Mouse (Mus musculus) ES-E14 (cell line): ENCODE measurements around the gene Actn1.

Experiments
- CHD2 ChIP-seq: IDR thresholded peaks from 2 replicates; pipeline ENCODE4 v1.6.1; 2014; ENCODE audit warnings: mild to moderate bottlenecking, low read depth, low read length, inconsistent platforms
- MAFK ChIP-seq: IDR thresholded peaks from 2 replicates; pipeline ENCODE4 v1.6.1; 2014; ENCODE audit warnings: mild to moderate bottlenecking, low read depth, low read length, inconsistent platforms; ENCODE audit not compliant: insufficient read depth
- ZC3H11A ChIP-seq: IDR thresholded peaks from 2 replicates; pipeline ENCODE4 v1.6.1; 2012; ENCODE audit warnings: low read depth, mild to moderate bottlenecking, inconsistent platforms, low read length, borderline replicate concordance
- ZNF384 ChIP-seq: IDR thresholded peaks from 2 replicates; pipeline ENCODE4 v1.6.1; 2012; ENCODE audit warnings: low read depth, low read length, inconsistent platforms

GRCm38 (mm10) chr12:80133011-80133545 is 127.1 kb downstream of the Actn1 start:
- TF ChIP-seq CHD2 (no peak), MAFK (no peak), ZNF384 (no peak), ZC3H11A (no peak)
